Mouse (Mus musculus) limb, embryonic 14.5 days (tissue): ENCODE measurements around the gene Glyatl3. TPM values are rescaled to one million over a fixed set of nuclear protein-coding genes. Genes with fewer than 3 reads are reported as not detected.

Source experiments
- ATAC-seq: fragments of 200-750 bp; cut with Nextera tagmentation; 2 replicates; pipeline ENCODE4 v1.8.0; 2017; ENCODE audit warnings: low read depth, moderate number of reproducible peaks, moderate TSS enrichment; ENCODE audit not compliant: low FRiP score
- DNase-seq: peaks from one replicate; pipeline ENCODE4 v3.0.0-alpha.2; 2015; ENCODE audit warnings: low spot score
- H3K27ac ChIP-seq: fragments of 300-500 bp; sonication (generic); replicated peaks from 2 replicates; pipeline ENCODE4 v1.5.1; 2014; ENCODE audit warnings: low read depth, mild to moderate bottlenecking, low read length, moderate library complexity, mixed read lengths
- H3K27me3 ChIP-seq: fragments of 300-500 bp; sonication (generic); 2 replicates; pipeline ENCODE4 v1.6.1; 2014; ENCODE audit warnings: low read length, mixed read lengths; ENCODE audit not compliant: control insufficient read depth, insufficient read depth
- H3K36me3 ChIP-seq: fragments of 300-500 bp; sonication (generic); 2 replicates; pipeline ENCODE4 v1.6.1; 2014; ENCODE audit warnings: mild to moderate bottlenecking, low read length, moderate library complexity, mixed read lengths; ENCODE audit not compliant: control insufficient read depth, insufficient read depth
- H3K4me1 ChIP-seq: fragments of 300-500 bp; sonication (generic); 2 replicates; pipeline ENCODE4 v1.6.1; 2014; ENCODE audit warnings: antibody characterized with exemption, low read length, mixed read lengths; ENCODE audit not compliant: control insufficient read depth, insufficient read depth
- H3K4me2 ChIP-seq: fragments of 300-500 bp; sonication (generic); replicated peaks from 2 replicates; pipeline ENCODE4 v1.6.1; 2014; ENCODE audit warnings: low read depth, mild to moderate bottlenecking, low read length, moderate library complexity; ENCODE audit not compliant: severe bottlenecking
- H3K4me3 ChIP-seq: fragments of 300-500 bp; sonication (generic); replicated peaks from 2 replicates; pipeline ENCODE4 v1.5.1; 2014; ENCODE audit warnings: low read length
- H3K9ac ChIP-seq: fragments of 300-500 bp; sonication (generic); 2 replicates; pipeline ENCODE4 v1.6.1; 2014; ENCODE audit warnings: mild to moderate bottlenecking, low read depth, low read length, moderate library complexity; ENCODE audit not compliant: severe bottlenecking
- H3K9me3 ChIP-seq: fragments of 300-500 bp; sonication (generic); 2 replicates; pipeline ENCODE4 v1.6.1; 2016; ENCODE audit warnings: low read length; ENCODE audit not compliant: control insufficient read depth
- POLR2A ChIP-seq: fragments of 200-500 bp; IDR thresholded peaks from 2 replicates; pipeline ENCODE4 v1.8.0; 2012; ENCODE audit warnings: inconsistent platforms, mild to moderate bottlenecking, moderate library complexity, borderline replicate concordance; ENCODE audit not compliant: insufficient read depth, insufficient read length; ENCODE audit errors: extremely low read depth
- WGBS: fragments of 180-500 bp; shearing (Covaris S2); extraction: QIAGEN DNeasy Blood & Tissue Kit; methylation state at CpG from one replicate; pipeline ENCODE4 v1.1.7; 2014; 5-methylcytosine and 5-hydroxymethylcytosine counted together
- polyA plus RNA-seq, 2 experiments: library from polyadenylated mRNA; depleted of rRNA in 1 of 2; stranded (reverse) in 1 of 2; unstranded in 1 of 2; fragments of >200 nt; fragmentation: Nextera tagmentation in 1 of 2; extraction: Ambion mirVana in 1 of 2; gene quantifications; 2 replicates each; pipeline versions ENCODE4 v1.2.1 to v1.2.3; 2012 to 2014

The Glyatl3 gene
- polyA plus RNA-seq, 2 experiments, result 0.20 TPM; not detected in 1

DNA sequence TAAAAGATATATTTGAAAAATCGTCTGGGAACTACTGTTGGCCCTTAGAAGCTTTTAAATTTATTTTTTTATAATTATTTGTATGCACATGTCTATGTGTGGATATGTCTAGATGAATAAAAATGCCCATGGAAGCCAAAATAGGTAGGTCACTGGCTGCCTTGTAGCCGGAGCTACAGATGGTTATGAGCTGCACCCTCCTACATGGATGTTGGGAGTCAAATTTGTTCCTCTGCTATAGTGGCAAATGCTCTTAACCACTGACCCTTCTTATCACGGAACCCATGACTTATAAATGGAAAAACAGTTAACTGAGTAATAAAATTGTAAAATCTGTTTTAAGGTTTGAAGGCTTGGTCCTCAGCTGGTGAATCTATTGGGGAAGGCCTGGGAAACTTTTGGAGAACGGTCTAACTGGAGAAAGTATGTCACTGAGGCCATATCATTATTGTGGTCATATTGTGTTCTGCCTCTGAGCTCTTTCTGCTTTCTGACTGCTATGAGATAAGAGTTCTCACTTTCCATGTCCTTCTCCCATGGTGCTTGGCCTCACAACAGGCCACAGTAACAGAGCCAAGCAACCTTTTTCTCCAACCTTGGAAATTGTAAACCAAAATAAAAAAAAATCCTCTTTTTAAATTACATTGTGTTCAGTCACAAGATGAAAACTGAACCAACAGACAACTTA lies 26.2 kb downstream of the Glyatl3 start:
- DNase-seq (no peak), ATAC-seq (no peak)
- Histone ChIP-seq H3K9ac (no peak overlapping the region), H3K4me3 (no peak overlapping the region), H3K36me3 (no peaks in the 10 kb centered on the region), H3K4me1 (no peaks in the 10 kb centered on the region), H3K4me2 (no peak overlapping the region), H3K27me3 (no peaks in the 10 kb centered on the region), H3K9me3 (no peaks in the 10 kb centered on the region), H3K27ac (no peak overlapping the region)
- 78% methylated on average over 4 of the region's 4 CpGs for WGBS
- TF ChIP-seq POLR2A, result no peak

DNA sequence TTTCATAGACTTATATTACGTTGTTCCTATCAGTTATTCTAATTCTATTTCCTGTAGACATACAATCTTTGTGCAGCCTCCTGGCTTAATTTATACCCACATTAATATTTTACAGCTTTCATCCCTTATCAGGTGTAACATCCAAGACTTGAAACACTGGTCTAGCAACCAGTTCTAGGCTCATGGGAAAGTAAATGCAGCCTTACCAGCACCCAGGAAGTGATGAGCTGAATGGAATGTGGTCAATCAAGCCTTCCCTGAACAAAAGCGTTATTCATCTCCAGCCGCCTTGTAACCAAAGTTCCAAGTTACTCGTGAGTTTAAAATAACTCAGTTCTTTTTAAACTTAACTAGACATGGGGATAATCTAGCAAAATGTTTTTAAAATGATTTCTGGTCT lies 29.0 kb downstream of the Glyatl3 start:
- Histone ChIP-seq H3K9me3 (no peaks in the 10 kb centered on the region), H3K27ac (no peak overlapping the region), H3K4me2 (no peak overlapping the region), H3K27me3 (no peaks in the 10 kb centered on the region), H3K4me3 (no peak overlapping the region), H3K36me3 (no peaks in the 10 kb centered on the region), H3K4me1 (no peaks in the 10 kb centered on the region), H3K9ac (no peak overlapping the region)
- ATAC-seq, result no peak
- DNase-seq, result peak; percentile 19
- WGBS, result 79% methylated on average over 4 of the region's 4 CpGs
- no peak for TF ChIP-seq POLR2A

DNA sequence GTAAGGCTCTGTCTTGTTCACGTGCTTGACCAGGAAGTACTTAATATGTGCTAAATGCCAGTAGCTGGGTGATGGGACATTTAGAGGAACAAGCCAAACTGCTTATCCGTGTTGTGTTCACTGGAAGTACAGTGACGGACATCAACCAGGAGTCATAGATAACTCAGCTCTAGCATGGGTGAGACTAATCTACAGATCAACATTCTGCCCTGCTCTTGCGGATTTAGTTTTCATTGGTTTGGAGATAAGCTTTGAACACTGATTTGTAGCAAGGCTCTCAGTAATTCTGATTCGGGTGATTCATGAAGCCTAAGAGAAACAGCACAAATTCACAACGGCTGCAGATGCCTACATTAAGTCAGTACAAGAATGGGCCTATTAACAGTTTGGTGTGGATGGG lies 32.0 kb downstream of the Glyatl3 start:
- Histone ChIP-seq H3K36me3 (no peaks in the 10 kb centered on the region), H3K4me1 (0 out of 2 replicates have a peak, but pooled peaks cover 4% of the 10 kb centered on the region), H3K9ac (no peak overlapping the region), H3K9me3 (no peaks in the 10 kb centered on the region), H3K27me3 (no peaks in the 10 kb centered on the region), H3K4me3 (no peak overlapping the region), H3K27ac (no peak overlapping the region), H3K4me2 (no peak overlapping the region)
- ATAC-seq (no peak), DNase-seq (no peak)
- TF ChIP-seq POLR2A, result no peak
- 88% methylated on average over 6 of the region's 6 CpGs for WGBS

DNA sequence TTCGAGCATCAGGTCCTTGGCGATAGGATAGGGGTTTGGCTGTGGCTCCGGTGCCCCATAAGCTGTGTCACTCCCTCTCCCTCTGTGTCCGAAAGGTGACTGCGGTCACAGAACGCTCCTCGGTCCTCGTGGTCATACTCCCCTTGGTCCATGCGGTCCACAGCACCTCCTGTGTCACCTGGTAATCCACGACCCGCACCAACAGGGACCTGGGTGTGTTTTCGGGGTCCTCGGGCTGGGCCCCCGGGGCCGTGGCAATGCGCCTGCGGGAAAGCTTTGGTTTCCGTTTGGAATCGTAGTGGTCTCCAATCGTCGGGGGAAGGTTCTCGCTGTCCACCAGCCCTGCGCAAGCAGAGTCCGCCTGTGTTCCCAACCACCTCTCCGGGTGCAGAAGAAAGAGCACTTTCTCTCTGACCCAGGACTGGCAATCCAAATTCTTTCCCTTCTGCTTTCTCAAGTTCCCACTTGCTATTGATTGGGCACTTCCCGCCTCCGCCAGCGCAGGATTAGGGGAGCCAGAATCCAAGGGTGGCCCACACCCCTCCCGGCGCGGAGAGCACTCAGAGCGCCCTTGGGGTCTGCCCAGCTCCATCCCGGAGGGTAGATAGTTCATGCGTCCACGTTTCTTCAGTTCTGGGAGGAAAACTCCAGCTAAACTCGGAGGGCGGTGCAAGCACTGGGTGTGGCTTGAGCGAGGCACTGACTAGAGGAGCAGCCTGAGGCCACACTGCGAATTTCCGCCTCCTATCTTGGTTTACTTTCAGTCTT lies 34.0 kb downstream of the Glyatl3 start, which contains the start of gene 9130008F23Rik:
Gene 9130008F23Rik (minus strand): TSS at position 636 of the 768 bp plus-strand sequence.
- H3K9ac ChIP-seq, result peak within 1 kb of the TSS; percentile 68
- DNase-seq, result peak; percentile 59
- no peaks in the 10 kb centered on the region for H3K27me3 ChIP-seq
- TF ChIP-seq POLR2A, result no peak
- ATAC-seq, result peak; percentile 71
- H3K9me3 ChIP-seq, result no peaks in the 10 kb centered on the region
- H3K4me1 ChIP-seq, result peaks cover 7% of the 10 kb centered on the region; the same call in 1 of the 2 replicates
- WGBS, result under 1% methylated on average over 40 of the region's 40 CpGs
- H3K27ac ChIP-seq, result no peak within 1 kb of the TSS; the same call in 1 of the 2 replicates
- no peaks in the 10 kb centered on the region for H3K36me3 ChIP-seq
- H3K4me3 ChIP-seq, result peak within 1 kb of the TSS; percentile 58
- H3K4me2 ChIP-seq, result peak within 1 kb of the TSS; percentile 88

DNA sequence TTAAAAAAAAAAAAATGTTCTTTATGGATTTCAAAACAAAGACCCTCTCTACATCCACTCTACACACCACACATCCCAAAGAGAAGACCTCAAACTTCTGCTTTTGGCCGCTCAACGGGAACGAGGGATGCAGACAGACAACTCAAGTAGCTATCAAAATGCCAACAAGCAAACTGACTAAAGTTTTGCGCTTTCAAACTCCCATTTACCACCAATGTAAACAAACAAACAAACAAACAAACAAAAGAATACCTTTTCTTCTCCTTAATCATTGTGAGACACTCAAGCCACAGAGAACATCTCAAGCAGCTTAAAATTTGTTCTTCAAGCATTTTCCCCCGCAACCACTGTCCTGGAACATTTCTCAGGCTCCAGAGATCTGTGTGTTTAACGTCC lies 34.6 kb downstream of the Glyatl3 start:
- H3K4me3 ChIP-seq, result peak overlapping the region; percentile 58
- 9% methylated on average over 6 of the region's 6 CpGs for WGBS
- H3K27me3 ChIP-seq, result no peaks in the 10 kb centered on the region
- no peak for ATAC-seq
- TF ChIP-seq POLR2A, result no peak
- peak overlapping the region; percentile 88 for H3K4me2 ChIP-seq
- H3K9me3 ChIP-seq, result no peaks in the 10 kb centered on the region
- peak overlapping the region; percentile 68 for H3K9ac ChIP-seq
- peaks cover 7% of the 10 kb centered on the region; the same call in 1 of the 2 replicates for H3K4me1 ChIP-seq
- no peaks in the 10 kb centered on the region for H3K36me3 ChIP-seq
- no peak for DNase-seq
- H3K27ac ChIP-seq, result no peak overlapping the region
